Mouse (Mus musculus): ENCODE measurements around the gene Ufd1. TPM values are rescaled to one million over a fixed set of nuclear protein-coding genes. Genes with fewer than 3 reads are reported as not detected.
A peak's percentile ranks its signal among the peaks of the same experiment; 100 is the strongest.

Gene Ufd1
- 10 to 100 TPM; 87.5 to 97.2 TPM for total RNA-seq (2021)
- long read RNA-seq, experiment 1, transcript Ufd1-201 (12 exons, 1,996 nt) = major isoform, 84 of 126 reads
- long read RNA-seq, experiment 1, partial matches to known transcripts = 2 of 126 reads
- long read RNA-seq, experiment 1, other reads (novel, unspliced or antisense) = 40 of 126 reads
- long read RNA-seq, experiment 2, transcript Ufd1-201 (12 exons, 1,996 nt) = major isoform, 63 of 97 reads
- long read RNA-seq, experiment 2, partial matches to known transcripts = 2 of 97 reads
- long read RNA-seq, experiment 2, other reads (novel, unspliced or antisense) = 32 of 97 reads

DNA sequence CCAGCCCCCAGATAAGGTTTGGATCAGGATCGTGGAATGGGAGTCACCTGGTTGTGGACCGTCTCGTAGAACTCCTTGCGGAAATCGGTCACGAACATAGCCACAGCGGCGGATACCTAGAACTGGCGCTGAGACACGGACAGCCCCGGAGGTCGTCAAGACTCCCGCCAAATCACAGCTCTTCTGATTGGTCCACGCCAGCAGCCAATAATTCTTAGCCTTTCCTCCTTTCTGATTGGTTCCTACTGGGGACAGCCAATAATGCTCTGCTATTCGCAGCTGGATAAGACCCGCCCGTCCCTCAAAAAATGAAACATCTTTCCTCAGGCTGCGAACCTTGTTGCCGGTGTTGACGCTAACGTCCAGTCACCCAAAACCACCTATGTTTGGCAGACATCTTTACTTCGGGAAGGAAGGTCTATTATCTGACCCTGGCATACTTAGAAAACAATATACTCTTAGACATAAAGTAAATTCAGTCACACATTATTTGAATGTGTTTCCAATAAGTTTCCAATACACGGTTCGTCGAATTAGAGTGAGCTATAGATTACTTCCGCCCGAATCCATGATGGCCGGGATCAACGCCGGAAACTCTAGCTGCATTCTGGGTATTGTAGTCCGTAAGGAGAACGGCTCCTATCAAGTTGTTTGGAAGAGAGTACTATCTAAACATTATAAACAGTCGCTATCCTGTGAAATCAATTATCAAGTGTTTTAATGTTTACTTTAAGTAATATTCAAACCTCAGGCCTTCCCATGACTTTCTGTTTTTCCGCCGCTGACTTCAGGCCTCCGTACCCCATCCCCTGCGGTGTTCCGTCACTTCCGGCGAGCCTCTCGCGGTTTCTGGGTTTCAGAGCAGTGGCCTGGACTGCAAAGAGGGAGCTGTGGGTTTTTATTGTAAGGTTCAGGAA, at the start of gene Ufd1, which contains the start of gene Cdc45:
Gene Ufd1 (plus strand): TSS at position 312 of the 917 bp plus-strand sequence.
Gene Cdc45 (minus strand): TSS at position 520 of the 917 bp plus-strand sequence.
- peak; percentile 79 to 86 for DNase-seq (ENCODE audit: low spot score in 2 of 2)

DNA sequence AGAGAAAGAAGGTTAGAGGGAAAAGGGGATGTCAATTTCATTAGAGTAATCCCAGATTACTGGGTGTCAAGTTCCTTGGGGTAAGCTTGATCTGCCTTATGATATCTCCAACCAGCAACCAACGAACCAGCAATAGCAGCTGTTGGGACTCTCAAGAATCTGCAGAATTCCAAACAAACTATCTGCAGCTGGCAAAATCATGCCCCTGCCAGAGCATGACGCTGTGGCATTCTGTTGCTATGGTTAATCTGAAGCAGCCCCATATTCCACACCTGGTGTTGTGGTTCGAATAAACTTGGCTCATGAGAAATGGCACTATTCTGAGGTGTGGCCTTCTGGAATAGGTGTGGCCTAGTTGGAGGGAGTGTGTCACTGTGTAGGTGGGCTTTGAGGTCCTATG, 48.6 kb upstream of the Ufd1 start:
- DNase-seq (ENCODE audit: low spot score in 2 of 2) = no peak

DNA sequence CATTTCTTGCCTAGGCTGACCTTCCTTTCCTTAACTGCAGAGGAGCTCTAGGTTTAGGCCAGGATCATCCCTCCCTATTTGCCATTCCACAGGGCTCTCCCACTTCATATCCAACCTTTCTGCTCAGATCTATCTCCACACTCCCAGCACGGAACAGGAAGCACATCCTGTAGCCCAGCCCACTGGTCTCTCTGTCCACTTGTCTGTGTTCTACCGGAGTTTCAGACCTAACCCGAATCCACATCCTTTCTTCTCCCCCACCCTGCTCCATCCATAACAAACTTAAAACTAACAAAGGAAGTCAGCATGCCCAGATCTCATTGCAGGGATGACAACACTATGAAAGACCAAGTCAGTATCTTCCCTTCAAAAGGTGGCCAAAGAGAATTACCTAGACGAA, 45.2 kb upstream of the Ufd1 start:
- no peak for DNase-seq (ENCODE audit: low spot score in 2 of 2)

DNA sequence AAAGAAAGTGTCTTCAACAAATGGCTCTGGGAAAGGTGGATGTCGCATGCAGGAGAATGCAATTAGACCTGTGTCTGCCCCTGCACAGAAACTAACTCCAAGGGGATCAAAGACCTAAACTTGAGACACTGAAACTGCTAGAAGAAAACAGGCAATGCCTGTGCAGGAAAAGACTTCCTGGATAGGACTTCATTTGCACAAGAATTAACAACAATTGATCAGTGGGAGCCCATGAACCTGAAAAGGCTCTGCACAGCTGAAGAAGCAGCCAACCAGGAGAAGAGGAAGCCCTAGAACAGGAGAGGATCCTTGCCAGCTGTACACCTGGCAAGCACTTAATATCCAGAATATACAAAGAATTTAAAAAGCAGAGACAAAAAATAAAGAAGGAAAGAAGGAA, 42.1 kb upstream of the Ufd1 start:
- DNase-seq (ENCODE audit: low spot score in 2 of 2) = no peak

DNA sequence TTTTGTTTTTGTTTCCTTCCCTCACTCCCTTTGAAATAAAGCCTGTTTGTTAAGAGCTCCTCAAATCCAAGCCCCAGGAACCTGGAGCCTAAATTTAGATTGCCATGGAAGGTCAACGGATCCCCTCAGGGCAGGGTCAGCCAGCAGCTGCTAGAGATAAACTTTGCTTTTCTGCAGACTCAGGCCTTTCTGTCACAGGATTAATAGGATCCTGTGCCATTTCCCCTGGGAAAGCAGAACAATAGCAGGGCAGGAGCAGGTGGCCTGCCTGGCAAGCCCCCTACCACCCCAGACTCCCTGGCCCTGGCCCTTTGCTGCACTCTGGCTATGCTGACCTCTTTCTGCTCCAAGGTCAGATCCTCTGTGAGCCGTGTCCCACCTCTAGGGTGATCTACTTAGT, 37.6 kb upstream of the Ufd1 start:
- DNase-seq (ENCODE audit: low spot score in 2 of 2) = no peak

DNA sequence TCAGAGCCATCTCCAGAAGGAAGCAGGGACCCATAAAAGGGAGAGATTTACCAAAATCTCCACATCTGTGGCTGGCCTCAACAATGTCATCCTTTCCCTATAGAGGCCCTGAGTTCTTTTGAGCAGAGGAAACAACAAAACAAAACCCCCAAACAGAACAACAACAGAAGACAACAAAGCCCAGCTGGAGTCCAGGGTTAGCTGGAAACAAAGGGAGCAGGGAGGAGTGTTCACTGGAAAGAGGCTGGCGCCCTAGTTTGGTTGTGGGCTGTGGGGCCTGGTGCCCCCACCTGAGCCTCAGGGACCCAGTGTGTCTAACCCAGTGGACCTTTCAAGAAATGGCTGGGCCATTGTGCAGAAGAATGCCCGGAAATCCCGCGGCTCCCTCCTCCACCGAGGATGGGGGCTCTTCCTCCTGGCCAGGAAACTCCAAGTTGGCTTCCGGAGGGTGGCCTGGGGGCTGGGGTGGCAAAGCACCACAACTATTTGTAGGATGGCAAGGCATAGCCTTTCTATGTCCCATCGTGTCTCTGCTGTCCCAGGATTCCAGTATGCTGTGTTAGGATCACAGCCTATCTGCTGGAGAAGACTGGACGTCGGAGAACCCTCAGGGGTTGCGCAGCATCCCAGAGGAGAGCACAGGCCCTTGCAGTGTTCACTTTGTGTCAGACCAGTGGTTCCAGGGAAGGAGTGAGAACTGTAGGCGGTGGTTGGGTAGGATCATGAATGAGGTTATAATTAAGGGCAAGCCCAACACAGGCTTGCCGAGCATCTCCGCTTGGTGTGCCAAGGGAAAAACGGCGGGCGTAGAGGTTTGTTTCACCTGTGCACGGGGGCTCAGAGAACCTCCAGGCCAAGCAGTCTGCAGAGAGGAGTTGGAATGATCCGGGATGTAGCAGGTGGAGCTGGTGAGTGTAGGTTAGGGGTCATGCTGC, 35.7 kb upstream of the Ufd1 start:
- no peak for DNase-seq (ENCODE audit: low spot score in 2 of 2)

DNA sequence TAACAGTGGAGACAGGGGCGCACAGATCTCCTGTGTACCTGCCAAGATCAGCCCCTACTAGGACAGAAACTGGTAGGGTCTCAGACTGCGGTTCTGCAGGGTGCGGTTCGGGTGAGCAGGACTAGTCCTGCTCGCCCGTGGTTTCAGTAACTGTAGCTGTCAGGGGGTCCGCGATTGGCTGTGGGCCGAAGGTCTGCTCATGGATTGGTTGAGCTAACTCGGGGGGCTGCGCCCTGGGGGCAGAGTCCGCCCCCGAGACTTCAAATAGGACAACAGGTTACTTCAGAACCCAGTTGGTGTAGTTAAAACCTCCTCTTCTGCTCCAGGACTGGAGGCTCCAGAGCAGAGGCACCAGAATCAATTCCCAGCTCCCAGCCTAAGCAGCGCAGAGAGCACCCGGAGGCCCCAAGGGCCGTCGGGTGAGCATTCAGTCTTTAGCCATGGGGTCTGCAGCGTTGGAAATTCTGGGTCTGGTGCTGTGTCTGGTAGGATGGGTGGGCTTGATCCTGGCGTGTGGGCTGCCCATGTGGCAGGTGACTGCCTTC, 35.0 kb upstream of the Ufd1 start, which contains the start of gene Cldn5:
Gene Cldn5 (plus strand): TSS at position 292 of the 545 bp plus-strand sequence.
- DNase-seq (ENCODE audit: low spot score in 2 of 2) = no peak

DNA sequence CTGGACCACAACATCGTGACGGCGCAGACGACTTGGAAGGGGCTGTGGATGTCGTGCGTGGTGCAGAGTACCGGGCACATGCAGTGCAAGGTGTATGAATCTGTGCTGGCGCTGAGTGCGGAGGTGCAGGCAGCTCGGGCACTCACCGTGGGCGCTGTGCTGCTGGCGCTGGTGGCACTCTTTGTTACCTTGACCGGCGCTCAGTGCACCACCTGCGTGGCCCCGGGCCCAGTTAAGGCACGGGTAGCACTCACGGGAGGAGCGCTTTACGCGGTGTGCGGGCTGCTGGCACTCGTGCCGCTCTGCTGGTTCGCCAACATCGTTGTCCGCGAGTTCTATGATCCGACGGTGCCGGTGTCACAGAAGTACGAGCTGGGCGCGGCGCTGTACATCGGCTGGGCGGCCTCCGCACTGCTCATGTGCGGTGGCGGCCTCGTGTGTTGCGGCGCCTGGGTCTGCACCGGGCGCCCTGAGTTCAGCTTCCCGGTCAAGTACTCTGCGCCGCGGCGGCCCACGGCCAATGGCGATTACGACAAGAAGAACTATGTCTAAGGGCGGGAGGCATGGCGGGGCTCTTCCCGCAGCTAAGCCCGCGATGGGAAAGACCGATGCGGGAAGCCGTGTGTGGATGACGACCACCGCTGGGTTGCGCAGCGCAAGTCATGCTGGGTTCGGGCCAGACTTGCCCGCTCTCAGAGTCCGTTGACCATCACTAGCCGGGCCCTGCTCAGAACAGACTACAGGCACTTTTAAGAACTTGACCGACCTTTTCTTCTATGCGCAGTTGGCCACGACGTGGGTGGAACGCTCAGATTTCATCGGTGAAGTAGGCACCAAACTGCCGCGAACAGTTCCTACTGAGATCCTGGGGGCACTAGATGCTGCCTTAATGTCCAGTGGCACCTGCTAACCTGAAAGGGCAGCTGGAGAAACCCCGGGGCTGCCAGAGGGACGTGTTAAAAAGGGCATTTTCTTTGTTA, 34.2 kb upstream of the Ufd1 start:
- DNase-seq (ENCODE audit: low spot score in 2 of 2) = no peak

DNA sequence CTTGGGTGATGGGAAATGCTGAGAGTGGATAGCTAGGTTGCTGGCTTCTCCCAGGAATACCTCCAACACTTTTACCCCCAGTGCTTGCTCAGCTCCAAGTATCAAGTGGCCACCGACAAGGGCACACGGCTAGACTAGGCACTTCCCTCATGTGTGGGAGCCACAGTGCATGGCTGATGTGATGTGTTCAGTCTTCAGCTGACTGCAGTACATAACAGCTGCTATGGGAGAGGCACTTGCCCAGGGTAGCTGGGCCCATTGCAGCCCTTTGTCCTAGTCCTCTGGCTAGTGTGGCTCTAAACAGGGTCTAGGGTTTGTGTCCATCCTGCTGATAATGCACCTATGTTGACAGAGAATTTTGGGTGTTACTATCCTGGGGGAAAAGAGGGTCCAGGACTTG, 33.1 kb upstream of the Ufd1 start:
- no peak for DNase-seq (ENCODE audit: low spot score in 2 of 2)

DNA sequence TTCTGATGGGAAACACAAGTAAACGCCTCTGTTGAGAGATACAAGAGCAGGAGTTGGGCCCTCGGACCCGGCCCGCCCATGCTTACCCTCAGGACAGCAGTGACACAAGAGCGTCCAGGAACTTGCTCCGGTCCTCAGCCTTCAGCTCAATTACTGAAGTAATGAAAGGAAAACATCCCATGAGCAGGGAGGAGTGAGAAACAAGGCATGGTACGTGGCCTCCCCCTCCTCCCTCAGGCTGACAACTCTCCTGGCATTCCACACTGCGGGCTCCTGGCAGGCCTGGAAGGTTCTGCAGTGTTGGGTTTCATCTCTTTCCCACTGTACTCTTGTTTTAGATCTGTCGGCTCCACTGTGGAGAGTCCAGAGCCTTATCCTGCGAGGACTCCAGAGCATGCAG, 29.8 kb upstream of the Ufd1 start:
- no peak for DNase-seq (ENCODE audit: low spot score in 2 of 2)

DNA sequence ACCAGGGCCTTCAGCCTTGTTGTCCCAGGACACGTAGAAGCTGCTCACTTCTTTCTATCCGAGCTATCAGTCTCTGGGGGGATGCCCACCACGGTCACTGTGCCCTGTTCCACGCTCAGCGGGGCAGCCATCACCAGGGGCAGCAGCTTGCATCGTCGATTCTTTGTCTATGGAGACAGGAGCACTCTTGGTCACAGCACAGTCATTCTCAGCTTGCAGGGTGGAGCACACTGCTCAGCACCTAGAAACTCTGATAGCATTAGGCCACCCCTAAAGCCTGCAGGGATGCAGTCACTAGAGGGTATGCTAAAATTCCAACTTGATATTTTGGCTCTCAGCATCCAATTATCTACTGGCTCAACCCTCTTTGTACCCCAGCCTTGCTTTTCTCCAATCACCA, 26.6 kb upstream of the Ufd1 start:
- DNase-seq (ENCODE audit: low spot score in 2 of 2) = no peak

DNA sequence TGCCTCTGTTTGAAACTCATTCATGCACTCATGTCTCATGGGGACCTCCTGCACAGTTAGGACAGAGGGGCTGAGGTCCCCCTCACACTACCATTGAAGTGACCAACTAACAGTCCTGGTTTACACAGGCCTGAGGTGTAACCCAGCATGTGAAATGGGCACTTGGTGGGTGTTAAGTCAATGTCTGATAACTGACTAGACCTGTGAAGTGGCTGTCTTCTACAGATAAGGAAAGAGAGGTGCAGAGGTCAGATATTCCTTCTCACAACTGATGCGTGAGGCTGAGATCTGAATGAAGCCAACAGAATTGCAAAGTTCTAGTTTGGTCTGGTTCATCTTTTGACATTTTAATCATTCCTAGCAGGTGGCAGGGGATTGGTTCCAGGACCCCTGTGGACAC, 26.1 kb upstream of the Ufd1 start:
- no peak for DNase-seq (ENCODE audit: low spot score in 2 of 2)

DNA sequence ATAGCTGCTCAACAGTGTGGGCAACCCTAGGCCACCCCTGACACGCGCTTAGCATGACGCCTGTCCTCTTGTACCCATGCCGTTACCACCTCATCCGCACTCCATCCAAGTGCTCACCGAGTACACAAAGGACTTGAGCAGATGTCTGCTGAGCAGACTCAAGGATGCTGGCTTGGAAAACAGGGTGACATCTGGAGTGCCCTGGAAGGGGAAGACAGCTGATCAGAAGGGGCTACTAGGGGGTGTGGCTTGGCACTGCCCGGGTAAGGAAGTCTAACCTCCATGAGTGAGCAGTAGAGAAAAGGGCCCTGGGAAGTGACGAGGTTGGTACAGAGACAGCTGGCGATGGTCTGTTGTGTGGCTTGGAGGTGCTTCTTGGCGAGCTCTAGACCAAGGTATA, 24.9 kb upstream of the Ufd1 start:
- DNase-seq (ENCODE audit: low spot score in 2 of 2) = no peak

DNA sequence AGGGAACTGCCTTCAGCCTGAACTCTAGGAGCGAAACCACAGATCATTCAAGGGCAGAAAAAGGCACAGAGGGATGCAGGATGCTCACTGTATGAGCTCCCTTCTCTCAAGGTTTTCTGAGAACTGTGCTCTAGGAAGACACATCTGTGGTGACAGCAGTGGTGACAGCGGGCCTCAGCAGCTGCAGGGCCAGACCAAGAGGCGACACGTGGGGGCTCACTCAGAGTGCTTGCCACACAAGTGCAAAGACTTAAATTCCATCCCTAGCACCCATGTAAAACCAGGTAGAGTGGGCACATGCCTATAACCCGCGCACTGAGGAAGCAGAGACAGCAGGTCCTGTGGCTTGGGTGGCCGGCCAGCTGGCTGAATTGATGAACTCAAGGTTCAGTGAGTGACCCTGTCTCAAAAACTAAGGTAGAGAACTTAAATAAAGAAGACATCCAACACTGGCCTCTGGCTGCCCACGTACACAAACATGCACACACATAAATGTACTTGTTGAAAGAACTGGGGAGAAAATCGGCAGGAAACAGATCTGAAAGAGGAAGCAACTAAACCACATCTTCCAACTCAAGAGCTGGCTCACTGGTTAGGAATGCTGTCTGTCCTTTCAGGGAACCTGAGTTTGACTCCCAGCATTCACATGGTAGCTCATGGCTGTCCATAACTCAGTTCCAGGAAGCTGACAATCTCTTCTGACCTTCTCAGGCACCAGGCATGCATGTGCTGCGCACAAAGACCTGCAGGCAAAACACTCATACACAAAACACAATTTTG, 22.8 kb upstream of the Ufd1 start:
- no peak for DNase-seq (ENCODE audit: low spot score in 2 of 2)

DNA sequence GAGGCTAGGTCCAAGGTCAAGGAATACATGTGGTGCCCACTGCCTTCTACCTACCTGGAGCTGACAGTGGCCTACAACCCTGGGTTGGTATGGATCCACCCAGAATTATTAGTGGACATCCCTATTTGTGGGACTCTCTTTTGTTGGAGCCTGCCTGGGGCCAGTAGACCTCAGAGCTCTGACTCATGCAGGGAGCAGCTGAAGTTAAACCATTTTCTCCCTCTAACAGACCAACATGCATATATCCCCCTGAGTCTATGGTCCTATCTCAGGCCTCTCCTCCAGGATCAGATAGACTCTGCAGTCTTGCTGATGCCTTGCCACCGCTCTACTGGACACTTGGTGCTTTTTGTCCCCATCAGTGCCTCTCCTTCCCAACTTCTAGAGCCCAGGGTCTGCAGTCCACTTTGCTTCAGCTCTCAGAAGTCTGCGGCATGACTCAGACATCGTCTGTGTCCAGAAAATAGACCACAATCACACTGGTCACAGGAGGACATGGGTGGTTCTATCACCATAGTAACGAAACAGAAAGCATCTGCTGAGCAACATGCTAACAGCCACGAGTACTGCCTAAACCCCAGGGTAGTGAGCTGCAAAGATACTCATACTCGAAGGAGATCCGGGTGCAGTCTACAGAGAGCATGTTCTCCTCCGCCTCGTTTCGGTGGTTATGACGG, 16.2 kb upstream of the Ufd1 start:
- DNase-seq (ENCODE audit: low spot score in 2 of 2) = peak in 1 of 2 experiments; percentile 21

DNA sequence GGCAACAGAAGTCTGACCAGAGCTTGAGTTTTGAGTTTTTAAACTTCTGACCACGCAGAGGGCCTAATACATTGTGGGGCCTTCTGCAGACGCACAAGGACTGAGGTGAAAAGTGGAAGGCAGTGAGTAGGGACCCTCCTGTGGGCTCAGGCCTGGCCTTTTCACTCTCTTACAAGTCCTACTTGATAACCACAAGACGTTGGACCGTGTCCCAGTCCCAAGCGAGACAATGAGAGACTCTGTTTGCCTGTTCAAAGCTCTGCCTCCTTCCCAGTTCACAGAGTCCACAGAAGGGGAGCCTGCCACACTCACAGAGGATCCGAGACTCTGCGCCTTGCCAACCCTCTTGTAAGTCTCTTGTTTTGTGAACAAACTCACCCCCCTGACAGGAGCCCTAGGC, 14.9 kb upstream of the Ufd1 start:
- DNase-seq (ENCODE audit: low spot score in 2 of 2) = no peak

DNA sequence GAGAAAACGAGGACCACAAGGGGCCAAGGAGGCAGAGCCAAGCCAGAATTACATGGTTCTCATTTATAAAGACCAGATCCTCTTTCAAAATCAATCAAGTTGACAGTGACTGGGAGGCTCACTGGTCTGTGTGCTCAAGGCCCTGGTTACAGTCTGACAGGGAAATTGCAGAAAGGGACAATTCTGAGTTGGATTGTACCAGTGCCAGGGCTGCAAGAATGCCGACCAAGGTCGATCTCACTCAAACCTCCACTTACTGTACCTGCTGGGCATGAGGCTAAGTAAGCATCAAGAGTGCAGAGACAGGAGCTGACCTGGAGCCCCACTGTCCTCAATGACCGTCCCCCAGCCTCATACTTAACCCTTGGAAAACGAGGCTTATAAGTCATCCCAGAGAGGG, 13.4 kb upstream of the Ufd1 start:
- DNase-seq (ENCODE audit: low spot score in 2 of 2) = no peak

DNA sequence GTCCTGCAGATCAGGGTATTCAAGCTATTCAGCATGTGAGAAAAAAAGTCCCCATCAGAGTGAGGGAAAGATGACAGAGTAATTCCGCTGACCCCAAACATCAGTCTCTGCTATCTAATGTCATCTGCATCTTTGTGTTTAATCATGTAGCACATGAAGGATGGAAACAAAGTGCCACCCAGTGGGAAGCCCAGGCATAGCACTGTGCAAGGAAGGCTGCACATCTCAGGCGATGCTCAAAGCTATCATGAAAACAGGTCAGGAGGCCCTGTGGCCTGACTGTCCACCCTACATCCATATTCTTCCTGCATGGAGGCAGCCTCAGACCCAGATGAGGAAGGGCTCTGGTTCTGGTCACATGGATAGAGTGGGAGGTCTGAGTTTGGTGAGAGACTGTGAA, 12.7 kb upstream of the Ufd1 start:
- peak; percentile 72 for DNase-seq (ENCODE audit: low spot score in 2 of 2)
